Mouse (Mus musculus): ENCODE measurements around the gene Gm49450. TPM values are rescaled to one million over a fixed set of nuclear protein-coding genes. Genes with fewer than 3 reads are reported as not detected.

The Gm49450 gene
- total and polyA plus RNA-seq, 2 experiments from 2014 or later = 1,610 TPM; not detected in 1

- WGBS = 26% methylated on average over 11 of the region's 12 CpGs
- Histone ChIP-seq H3K9me3 (ENCODE audit: low read length) (no peaks in the 10 kb centered on the region), H3K4me3 (ENCODE audit: low read depth, low read length) (no peak overlapping the region), H3K4me2 (ENCODE audit: low read depth) (peak overlapping the region; percentile 87), H3K9ac (peak overlapping the region; percentile 75), H3K27ac (ENCODE audit: low read depth, low read length) (peak overlapping the region; percentile 98), H3K36me3 (ENCODE audit: insufficient read depth) (no peaks in the 10 kb centered on the region), H3K27me3 (ENCODE audit: insufficient read depth, low read length) (no peaks in the 10 kb centered on the region), H3K4me1 (ENCODE audit: insufficient read depth) (peaks cover 49% of the 10 kb centered on the region)
- ATAC-seq (no peak), DNase-seq (no peak)
- no peak for TF ChIP-seq CTCF (IDR thresholded peaks at IDR 0.05; ENCODE audit: low read depth)
Observed at GRCm38 (mm10) chr15:98989701-98990430, 36.5 kb upstream of the Gm49450 start.

DNA sequence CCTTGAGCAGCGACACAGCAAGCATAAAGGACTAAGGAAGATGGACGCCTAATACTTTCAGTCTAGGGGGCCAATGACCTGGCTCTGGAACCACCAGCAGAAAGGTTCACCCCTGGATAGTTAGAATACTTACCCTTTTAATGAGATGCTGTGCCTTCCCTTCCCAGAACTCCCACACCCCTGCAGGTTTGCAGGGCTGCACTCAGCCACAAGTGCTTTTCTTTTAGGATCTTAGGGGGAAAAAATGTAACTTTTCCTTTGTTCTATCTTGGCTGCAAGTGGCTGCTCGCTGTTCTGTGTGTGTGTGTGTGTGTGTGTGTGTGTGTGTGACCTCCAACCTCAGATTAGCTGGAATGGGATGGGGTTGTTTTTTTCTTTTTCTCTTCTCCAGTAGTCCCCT lies 35.4 kb upstream of the Gm49450 start:
- Histone ChIP-seq H3K4me1 (ENCODE audit: insufficient read depth) (peaks cover 47% of the 10 kb centered on the region), H3K4me3 (ENCODE audit: low read depth, low read length) (no peak overlapping the region), H3K4me2 (ENCODE audit: low read depth) (peak overlapping the region; percentile 71), H3K27ac (ENCODE audit: low read depth, low read length) (peak overlapping the region; percentile 92), H3K27me3 (ENCODE audit: insufficient read depth, low read length) (no peaks in the 10 kb centered on the region), H3K36me3 (ENCODE audit: insufficient read depth) (no peaks in the 10 kb centered on the region), H3K9ac (0 out of 2 replicates have a peak overlapping the region, but pooled peaks have one; percentile 73), H3K9me3 (ENCODE audit: low read length) (no peaks in the 10 kb centered on the region)
- ATAC-seq = no peak
- WGBS = 60% methylated on average over 3 of the region's 3 CpGs
- DNase-seq = no peak
- TF ChIP-seq CTCF (IDR thresholded peaks at IDR 0.05; ENCODE audit: low read depth) = no peak

DNA sequence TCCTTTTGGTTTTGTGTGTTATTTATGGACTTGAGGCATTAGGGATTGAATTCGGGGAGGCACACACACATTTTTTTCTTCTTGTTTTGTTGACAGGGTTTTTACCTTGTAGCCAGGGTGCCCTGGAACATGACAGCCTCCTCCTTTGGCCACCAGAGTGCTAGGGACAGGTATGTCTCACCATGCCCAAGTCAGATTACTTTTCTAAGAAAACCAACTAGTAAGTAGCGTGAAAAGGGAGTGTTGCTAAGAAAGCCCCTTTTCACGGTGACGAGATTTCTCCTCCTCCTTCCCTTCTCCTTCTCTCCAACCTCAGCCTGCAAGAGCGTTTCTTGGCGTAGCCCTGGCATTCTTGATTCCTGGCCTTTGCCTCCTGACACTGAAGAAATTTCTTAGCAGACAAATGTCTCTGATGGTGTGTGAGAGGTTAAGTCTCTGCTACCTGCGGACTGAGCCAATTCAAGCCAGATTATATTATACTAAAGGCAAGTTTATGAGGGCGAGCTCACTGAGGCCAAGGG lies 34.4 kb upstream of the Gm49450 start:
- TF ChIP-seq CTCF (IDR thresholded peaks at IDR 0.05; ENCODE audit: low read depth) = no peak

GRCm38 (mm10) chr15:98987077-98987630 lies 33.8 kb upstream of the Gm49450 start:
- Histone ChIP-seq H3K27me3 (ENCODE audit: insufficient read depth, low read length) (no peaks in the 10 kb centered on the region), H3K9ac (peak overlapping the region; percentile 73), H3K27ac (ENCODE audit: low read depth, low read length) (peak overlapping the region; percentile 92), H3K4me1 (ENCODE audit: insufficient read depth) (peaks cover 42% of the 10 kb centered on the region), H3K9me3 (ENCODE audit: low read length) (no peaks in the 10 kb centered on the region), H3K36me3 (ENCODE audit: insufficient read depth) (no peaks in the 10 kb centered on the region), H3K4me3 (ENCODE audit: low read depth, low read length) (peak overlapping the region; percentile 34; the same call in 1 of the 2 replicates), H3K4me2 (ENCODE audit: low read depth) (peak overlapping the region; percentile 71)
- DNase-seq (peak; percentile 72), ATAC-seq (no peak)
- 3% methylated on average over 7 of the region's 7 CpGs for WGBS
- no peak for TF ChIP-seq CTCF (IDR thresholded peaks at IDR 0.05; ENCODE audit: low read depth)

More for the DNA sequence above, 34.4 kb upstream of the Gm49450 start:
- no peak for DNase-seq
- peak overlapping the region; percentile 73 for H3K9ac ChIP-seq
- H3K9me3 ChIP-seq (ENCODE audit: low read length) = no peaks in the 10 kb centered on the region
- H3K27ac ChIP-seq (ENCODE audit: low read depth, low read length) = peak overlapping the region; percentile 92
- no peak for ATAC-seq
- no peaks in the 10 kb centered on the region for H3K27me3 ChIP-seq (ENCODE audit: insufficient read depth, low read length)
- no peaks in the 10 kb centered on the region for H3K36me3 ChIP-seq (ENCODE audit: insufficient read depth)
- 0 out of 2 replicates have a peak overlapping the region, but pooled peaks have one; percentile 13 for H3K4me3 ChIP-seq (ENCODE audit: low read depth, low read length)
- WGBS = 29% methylated on average over 8 of the region's 8 CpGs
- peak overlapping the region; percentile 71 for H3K4me2 ChIP-seq (ENCODE audit: low read depth)
- peaks cover 42% of the 10 kb centered on the region for H3K4me1 ChIP-seq (ENCODE audit: insufficient read depth)

DNA sequence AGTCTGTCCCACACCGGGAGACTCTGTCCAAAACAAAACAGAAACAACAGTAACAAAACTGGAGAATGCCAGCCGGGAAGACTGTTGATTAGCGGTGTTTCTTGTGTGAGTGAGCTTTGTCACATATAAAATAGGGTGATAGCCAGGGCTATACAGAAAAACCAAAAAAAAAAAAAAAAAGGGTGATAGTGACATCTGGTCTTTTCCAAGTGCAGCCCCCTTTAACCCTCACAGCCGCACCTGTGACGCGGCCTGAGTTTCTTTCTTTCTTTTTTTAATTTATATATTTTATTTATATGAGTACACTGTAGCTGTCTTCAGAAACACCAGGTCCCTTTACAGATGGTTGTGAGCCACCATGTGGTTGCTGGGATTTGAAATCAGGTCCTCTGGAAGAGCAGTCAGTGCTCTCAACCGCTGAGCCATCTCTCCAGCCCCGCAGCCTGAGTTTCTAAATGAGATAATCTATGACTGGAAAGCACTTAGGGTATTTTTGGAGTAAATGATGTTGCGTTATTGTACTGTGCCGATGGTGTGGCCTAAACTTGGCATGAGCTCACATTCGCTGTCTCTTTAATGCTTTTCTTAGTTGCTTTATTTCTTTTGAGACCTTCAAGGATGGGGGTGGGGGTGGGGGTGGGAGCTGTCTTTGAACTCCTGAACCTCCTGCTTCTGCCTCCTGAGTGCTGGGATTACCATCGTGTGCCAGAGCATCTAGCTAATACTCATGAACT lies 32.8 kb upstream of the Gm49450 start:
- Histone ChIP-seq H3K9me3 (ENCODE audit: low read length) (no peaks in the 10 kb centered on the region), H3K27ac (ENCODE audit: low read depth, low read length) (peak overlapping the region; percentile 92), H3K9ac (peak overlapping the region; percentile 73), H3K36me3 (ENCODE audit: insufficient read depth) (no peaks in the 10 kb centered on the region), H3K4me1 (ENCODE audit: insufficient read depth) (peaks cover 36% of the 10 kb centered on the region), H3K4me2 (ENCODE audit: low read depth) (peak overlapping the region; percentile 71), H3K4me3 (ENCODE audit: low read depth, low read length) (peak overlapping the region; percentile 34), H3K27me3 (ENCODE audit: insufficient read depth, low read length) (no peaks in the 10 kb centered on the region)
- peak; percentile 73 for DNase-seq
- peak; percentile 3 for ATAC-seq
- 7% methylated on average over 12 of the region's 12 CpGs for WGBS
- TF ChIP-seq CTCF (IDR thresholded peaks at IDR 0.05; ENCODE audit: low read depth) = no peak

DNA sequence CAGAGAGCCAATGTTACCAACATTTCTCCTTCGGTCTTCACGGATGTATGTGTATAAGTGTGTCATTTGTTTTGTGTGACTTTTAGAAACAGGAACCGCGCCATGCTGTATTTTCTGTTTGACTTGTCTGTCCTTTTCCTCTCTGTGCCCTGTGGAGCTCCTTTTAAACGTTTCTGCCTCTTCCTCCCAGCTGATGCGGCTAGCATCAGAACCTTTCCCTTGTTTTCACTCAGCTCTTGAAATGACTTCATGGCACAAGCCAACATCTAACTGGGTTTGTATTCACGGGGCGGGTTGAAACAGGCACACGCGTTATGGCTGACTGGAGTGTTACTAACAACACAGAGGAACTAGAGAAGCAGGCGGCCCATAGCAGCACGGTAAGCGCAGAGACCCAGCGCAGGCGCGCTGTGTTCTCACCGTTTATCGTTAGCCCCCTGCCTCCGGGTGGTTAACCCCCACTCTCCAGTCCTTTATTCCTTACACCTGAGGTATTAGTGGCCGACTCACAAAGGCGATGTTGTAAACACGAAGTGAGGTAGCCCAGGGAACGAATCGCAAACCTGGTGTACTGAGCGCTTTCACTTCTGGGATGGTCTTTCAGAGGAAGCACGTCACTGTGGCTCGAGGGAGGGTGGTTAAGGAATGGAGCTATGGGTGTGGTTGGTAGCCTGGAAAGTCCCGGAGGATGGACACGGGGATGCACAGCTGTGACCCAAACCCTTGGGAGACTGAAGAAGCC lies 32.1 kb upstream of the Gm49450 start:
- no peak for TF ChIP-seq CTCF (IDR thresholded peaks at IDR 0.05; ENCODE audit: low read depth)
- WGBS = 1% methylated on average over 29 of the region's 29 CpGs
- DNase-seq = peak; percentile 89
- Histone ChIP-seq H3K36me3 (ENCODE audit: insufficient read depth) (no peaks in the 10 kb centered on the region), H3K4me2 (ENCODE audit: low read depth) (peak overlapping the region; percentile 71), H3K4me1 (ENCODE audit: insufficient read depth) (peaks cover 29% of the 10 kb centered on the region), H3K27me3 (ENCODE audit: insufficient read depth, low read length) (no peaks in the 10 kb centered on the region), H3K9ac (peak overlapping the region; percentile 73), H3K9me3 (ENCODE audit: low read length) (no peaks in the 10 kb centered on the region), H3K27ac (ENCODE audit: low read depth, low read length) (peak overlapping the region; percentile 92), H3K4me3 (ENCODE audit: low read depth, low read length) (peak overlapping the region; percentile 34)
- peak; percentile 77 for ATAC-seq
